Mouse (Mus musculus): ENCODE measurements at regions not wholly inside any gene's neighbourhood (a gene's known extent, or its start where the extent isn't known, plus 50 kb on each side); places are given as distances from the start of the nearest gene placed in this dataset.

DNA sequence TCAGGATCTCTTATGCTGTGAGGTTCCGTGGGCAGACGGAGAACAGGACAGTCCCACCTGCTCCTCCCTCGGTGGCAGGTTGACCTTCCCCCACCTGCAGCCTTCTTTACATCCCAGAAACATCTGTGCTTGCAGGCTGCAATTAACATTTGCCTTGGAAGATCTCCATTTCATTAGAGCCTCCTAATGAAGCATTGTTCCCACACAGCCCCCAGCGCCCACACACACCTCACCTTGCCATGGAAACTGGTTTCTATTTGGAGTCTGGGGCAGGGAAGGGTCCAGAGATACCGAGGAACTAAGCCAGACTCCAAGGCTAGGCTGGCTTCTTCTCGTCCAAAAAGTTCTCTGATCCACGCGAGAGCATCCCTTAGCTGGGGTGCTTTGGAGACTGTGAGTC is 56.6 kb upstream of the Rpl38 start:
- in situ Hi-C loops (cut with MseI, MboI) = no loop called here

DNA sequence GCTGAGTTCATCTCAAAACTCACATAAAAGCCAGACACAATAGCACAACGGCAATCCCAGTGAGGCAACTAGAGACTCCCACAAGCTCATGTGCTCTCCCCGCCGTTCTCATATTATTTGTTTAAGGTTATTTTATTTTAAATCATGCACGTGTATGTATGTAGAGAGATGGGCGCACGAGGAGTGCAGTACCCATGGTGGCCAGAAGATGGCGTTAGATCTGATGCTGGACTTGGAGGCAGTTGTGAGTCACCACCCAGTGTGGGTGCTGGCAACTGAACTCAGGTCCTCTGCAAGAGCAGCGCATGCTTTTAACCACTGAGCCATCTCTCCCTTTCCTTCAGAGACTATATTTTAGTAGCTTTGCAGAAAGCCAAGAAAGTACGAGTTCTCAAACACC is 60.3 kb upstream of the Rpl38 start:
- in situ Hi-C loops (cut with MseI, MboI) = no loop called here

GRCm38 (mm10) chr11:114603108-114603507 is 65.2 kb upstream of the Rpl38 start:
- in situ Hi-C loops (cut with MseI, MboI) = no loop called here

DNA sequence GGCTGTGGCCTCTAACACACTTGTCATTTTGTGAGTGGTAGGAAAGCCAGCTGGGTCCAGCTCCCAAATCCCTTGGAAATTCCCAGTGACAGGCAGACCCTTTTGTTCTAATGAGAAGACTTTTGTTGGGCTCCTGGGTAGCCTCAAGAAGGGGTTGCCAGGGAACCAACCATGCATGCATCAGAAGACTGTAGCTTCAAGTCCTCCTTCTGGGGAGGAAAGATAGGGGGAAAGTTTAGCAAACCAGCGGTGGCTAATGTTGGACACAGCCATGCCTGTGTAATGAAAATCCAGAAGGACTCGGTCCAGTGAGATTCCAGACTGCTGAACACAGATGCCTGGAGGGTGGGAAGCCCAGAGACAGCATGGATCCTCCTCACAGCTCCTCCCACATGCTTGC is 71.1 kb upstream of the Rpl38 start:
- in situ Hi-C loops (cut with MseI, MboI) = no loop called here

- in situ Hi-C loops (cut with MseI, MboI) = no loop called here
Observed at GRCm38 (mm10) chr11:114592961-114593360, 75.4 kb upstream of the Rpl38 start.

- in situ Hi-C loops (cut with MseI, MboI) = no loop called here
Observed at GRCm38 (mm10) chr11:114588554-114588953, 79.8 kb upstream of the Rpl38 start.

DNA sequence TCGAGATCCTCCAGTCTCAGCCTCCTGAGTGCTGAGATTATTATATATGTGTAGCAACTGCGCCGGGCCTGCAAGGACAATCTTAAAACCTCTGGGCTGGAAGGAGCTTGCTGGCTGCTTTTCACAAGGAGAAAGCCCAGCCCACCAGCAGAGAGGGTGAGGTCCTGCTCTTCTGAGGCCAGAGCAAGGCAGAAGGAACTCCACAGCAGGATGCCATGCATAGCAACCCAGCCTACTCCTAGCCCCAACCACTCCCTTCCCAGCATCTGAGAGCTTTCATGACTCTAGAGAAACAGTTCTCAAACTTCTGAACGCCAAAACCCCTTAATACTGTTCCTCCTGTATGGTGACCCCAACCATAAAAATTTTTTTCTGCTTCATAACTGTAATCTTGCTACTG is 80.3 kb upstream of the Rpl38 start:
- in situ Hi-C loops (cut with MseI, MboI) = no loop called here

- in situ Hi-C loops (cut with MseI, MboI) = no loop called here
Observed at GRCm38 (mm10) chr11:114586400-114586799, 81.9 kb upstream of the Rpl38 start.

DNA sequence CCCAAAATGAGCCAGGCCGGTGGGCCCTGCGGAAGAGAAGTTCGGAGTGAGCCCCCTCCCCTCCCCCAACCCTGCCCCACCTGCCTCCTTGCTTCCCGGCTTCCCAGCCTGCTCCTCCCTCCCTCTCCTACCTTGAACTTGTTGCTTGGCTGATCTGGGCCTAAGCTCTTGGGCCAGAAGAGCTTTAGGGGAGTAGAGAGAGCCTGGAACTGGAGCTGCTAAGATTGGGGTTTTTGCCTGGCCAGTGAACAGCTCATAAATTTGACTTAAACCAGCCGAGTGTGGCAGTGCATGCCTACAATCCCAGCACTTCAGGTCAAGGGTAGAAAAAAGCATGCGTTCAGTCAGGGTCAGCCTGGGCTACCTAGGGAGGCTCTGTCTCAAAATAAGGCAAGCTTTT is 83.5 kb upstream of the Rpl38 start:
- in situ Hi-C loops (cut with MseI, MboI) = no loop called here

DNA sequence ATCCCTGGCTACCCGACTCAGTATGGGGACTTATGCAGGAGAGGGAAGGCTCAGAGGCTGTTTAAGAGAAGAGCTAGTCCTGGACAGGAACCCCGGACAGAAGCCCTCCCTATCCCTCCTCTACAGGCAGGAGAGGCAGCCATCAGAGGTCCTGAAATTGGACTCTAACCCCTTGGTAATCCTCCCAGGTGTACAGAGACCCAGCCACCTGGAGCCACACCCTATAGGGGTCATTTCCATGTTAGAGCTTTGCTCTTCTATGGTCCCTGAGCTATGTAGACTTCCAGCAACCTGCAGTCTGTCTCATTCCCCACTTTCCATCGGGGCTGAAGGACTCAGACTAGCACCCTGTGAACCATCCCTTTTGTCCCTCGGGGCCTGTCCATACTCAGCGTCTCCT is 84.2 kb upstream of the Rpl38 start:
- in situ Hi-C loops (cut with MseI, MboI) = no loop called here

GRCm38 (mm10) chr11:114579986-114580385 is 88.3 kb upstream of the Rpl38 start:
- in situ Hi-C loops (cut with MseI, MboI) = no loop called here

DNA sequence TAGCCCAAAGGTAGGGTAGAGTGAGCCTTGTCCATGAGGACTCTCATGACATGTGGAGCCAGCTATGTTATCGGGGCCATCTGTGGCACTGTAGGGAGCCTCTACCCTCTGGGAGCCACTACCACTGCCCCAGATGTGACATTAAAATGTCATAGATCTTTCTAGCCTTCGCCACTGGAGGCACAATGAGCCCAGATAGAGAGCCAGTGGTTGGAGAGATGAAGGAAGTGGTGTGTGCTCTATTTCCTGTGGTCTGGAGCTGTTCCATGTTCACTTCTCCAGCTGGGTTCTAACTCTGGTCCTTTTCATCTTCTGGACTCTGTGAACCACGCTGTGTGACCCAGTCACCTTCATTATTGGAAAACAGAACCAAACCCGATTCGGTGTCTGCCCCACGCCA is 89.8 kb upstream of the Rpl38 start:
- in situ Hi-C loops (cut with MseI, MboI) = no loop called here

DNA sequence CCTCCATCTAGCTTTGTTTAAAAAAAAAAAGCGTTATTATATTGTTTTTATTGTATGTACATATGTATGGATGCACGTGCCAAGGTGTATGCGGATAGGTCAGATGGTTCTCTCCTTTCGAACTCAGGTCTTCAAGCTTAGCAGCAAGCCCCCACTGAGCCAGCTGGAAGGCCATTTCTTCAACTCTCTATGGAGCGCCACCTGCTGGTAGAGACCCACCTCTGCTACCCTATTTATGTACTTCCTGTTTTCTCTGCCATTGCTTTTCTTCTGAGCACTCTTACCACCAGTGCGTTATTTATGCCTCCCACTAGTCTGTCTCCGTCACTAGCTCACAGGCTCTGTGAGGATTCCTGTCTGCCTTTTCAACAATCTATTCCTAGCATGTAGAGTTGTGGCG is 91.5 kb upstream of the Rpl38 start:
- in situ Hi-C loops (cut with MseI, MboI) = no loop called here

GRCm38 (mm10) chr11:114571144-114571869 is 97.0 kb upstream of the Rpl38 start:
- in situ Hi-C loops (cut with MseI, MboI) = no loop called here

DNA sequence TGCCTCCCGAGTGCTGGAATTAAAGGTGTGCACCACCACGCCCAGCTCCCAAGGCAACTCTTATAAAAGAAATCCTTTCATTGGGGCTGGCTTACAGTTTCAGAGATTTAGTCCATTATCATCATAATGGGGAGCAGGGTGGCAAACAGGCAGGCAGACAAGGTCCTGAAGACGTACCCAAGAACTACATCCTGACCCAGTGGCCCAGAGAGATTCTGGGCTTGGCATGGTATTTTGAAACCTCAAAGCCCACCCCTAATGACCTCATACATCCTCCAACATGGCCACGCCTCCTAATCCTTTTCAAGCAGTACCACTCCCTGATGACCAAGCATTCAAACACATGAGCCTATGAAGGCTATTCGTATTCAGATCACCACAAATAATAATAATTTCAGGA is 98.2 kb upstream of the Rpl38 start:
- in situ Hi-C loops (cut with MseI, MboI) = no loop called here

- in situ Hi-C loops (cut with MseI, MboI) = no loop called here
Observed at GRCm38 (mm10) chr11:114567814-114568800, 100.2 kb upstream of the Rpl38 start.

DNA sequence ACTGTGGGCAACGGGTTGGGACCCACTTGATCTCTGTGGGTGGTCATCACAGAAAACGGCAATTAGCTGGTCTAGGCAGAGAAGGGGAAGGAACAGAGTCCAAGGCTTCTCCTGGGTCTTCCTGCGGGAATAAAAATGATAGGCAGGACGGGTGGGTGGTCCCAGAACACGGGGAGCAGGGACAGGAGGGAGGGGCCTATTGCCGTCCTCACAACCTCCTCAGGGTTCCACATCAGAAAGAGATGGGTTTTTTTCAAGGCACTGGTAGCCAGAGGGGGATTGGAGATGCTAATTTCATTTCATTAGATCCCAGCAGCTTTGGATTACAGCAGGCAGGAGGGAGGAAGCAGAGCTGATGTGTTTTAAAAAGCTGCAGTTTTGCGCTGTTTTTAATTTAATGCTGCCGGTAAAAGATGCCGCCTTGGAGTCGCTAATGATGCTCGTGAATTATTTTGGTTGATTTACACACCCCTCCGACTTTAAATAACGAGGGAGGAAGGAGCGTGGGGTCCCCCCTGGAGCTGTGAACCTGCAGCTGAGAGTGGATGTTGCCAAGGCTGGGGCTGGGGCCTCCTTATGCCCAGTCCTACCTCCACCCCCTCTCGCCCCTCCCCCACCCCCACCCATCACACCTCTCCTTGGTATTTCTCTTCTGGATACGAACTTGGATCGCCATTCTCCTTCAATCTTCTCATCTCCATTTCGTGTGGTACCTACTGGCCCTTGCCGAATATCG is 101.1 kb upstream of the Rpl38 start:
- in situ Hi-C loops (cut with MseI, MboI) = no loop called here

DNA sequence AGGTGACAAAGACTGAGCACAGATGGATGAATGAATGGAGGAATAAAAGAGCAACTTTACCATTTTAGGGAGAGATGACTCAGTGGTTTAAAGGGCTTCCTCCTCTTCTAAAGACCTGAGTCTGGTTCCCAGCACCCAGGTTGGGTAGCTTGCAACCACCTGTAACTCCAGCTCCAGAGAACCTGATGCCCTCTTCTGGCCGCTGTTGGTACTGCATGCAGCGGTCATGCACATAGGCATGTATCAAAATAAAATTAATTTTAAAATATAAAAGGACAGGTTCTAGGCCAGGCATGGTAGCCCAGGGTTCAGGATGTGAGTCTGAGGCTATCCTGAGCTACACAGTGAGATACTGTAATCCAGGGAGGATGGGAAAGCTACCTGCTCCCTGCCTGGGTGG is 103.4 kb upstream of the Rpl38 start:
- in situ Hi-C loops (cut with MseI, MboI) = no loop called here

DNA sequence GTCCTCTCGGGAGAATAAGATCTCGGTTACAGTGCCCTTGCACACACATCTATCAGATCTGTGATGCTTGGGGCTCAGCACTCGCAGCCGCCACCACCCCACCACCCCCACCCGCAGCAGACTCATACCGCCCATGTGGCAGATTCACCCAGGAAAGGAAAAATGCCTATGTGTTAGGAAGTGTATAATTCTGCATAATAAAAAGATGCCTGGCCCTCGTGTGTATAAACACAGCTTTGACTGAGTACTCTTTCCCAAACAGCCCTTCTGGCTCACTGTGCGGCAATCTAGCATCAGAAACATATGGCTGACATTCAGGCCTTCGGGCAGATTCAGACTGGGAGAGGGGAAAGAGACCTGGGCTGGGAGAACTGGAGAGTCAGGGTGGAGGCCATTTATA is 105.2 kb upstream of the Rpl38 start:
- in situ Hi-C loops (cut with MseI, MboI) = no loop called here

DNA sequence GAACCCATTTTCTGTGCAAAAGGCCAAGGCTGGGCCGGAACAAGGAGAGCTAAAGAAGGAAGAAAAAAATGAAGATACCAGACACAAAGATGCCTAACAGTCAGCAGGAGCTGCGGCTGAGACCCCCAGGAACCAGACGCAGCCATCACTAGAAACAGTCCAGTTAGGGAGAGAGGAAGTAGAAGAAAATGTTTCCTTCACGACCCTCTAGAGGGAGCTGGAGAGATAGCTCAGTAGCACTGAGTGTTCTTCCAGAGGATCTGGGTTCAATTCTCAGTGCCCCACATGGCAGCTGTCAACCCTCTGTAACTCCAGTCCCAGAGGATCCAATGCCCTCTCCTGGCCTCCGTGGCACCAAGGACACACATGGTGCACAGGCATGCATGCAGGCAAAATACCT is 113.7 kb upstream of the Rpl38 start:
- in situ Hi-C loops (cut with MseI, MboI) = no loop called here

- in situ Hi-C loops (cut with MseI, MboI) = no loop called here
Observed at GRCm38 (mm10) chr11:114553992-114554391, 114.3 kb upstream of the Rpl38 start.

- in situ Hi-C loops (cut with MseI, MboI) = no loop called here
Observed at GRCm38 (mm10) chr11:114552176-114552575, 116.1 kb upstream of the Rpl38 start.
